Mouse (Mus musculus): ENCODE results near the gene Padi2.

Padi2 gene

DNA sequence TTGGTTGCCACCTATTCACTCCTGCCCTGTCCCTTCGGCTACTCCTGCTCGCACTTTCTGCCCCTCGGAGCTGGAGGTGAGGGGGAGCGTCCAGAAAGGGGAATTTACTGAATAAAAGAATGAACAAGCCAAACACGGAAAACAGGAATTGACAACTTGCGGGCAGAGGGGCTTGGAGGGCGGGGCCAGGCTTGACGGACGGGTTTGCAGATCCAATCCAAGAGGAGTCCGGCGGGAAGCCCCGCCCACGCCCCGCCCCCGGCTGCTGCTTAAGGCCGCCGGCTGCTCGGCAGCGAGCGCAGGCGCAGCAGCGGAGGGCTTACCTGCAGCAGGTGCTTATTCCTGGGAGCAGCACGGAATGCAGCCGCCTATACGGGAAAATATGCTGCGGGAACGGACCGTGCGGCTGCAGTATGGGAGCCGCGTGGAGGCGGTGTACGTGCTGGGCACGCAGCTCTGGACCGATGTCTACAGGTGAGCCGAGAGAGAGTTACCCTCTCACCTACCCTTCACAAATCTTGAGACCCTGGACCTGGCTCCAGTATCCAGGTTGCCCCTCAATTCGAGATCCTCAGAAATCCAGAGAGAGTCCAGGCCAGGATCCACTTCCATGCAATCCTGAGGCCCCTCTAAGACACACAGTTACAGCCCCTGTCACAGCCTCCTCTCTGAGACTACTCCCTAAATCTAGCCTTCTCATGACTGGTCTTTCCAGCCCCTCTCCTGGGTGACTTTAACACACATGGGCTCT lies at the start of gene Padi2:
Padi2 (plus strand) TSS at position 269 of the 751 bp plus-strand sequence.
- peak; percentile 81 for DNase-seq (ENCODE audit: low spot score)

DNA sequence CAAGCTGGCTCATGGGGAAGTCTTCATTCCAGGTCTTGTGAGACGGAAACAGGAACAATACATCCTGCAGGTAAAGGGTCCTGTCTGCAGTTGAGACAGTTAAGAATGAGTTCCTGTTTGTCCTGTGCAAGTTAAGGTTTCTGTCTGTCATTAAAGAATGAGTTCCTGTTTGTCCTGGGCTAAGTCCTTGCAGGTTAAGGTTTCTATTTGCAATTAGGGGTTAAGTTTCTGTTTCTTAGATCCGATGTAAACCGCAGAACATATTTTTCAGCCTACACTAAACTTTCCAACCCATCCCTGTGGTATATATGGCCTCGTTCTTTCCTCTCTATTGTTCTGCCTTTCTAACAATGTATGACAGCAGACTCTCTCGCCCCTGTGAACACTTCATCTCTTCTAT lies 49.1 kb upstream of the Padi2 start:
- no peak for DNase-seq (ENCODE audit: low spot score)

DNA sequence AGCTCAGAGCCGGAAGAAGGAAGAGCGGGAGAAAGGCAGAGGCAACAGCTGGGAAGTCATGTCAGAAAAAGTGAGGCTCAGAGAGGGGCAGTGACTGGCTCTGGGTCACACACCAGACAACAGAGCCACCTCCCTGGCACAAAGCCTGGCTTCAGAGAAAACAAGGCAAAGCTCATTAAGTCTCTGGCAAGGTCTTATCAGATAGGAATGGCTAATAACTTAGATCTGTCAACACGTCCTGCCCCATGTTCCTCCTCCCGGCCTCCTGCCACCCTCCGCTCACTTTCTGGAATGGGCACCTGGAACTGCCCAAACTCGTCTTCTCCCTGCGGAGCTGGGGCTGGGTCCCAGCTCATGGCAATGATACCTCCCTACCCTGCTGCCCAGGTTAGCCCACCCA lies 48.3 kb upstream of the Padi2 start:
- no peak for DNase-seq (ENCODE audit: low spot score)

DNA sequence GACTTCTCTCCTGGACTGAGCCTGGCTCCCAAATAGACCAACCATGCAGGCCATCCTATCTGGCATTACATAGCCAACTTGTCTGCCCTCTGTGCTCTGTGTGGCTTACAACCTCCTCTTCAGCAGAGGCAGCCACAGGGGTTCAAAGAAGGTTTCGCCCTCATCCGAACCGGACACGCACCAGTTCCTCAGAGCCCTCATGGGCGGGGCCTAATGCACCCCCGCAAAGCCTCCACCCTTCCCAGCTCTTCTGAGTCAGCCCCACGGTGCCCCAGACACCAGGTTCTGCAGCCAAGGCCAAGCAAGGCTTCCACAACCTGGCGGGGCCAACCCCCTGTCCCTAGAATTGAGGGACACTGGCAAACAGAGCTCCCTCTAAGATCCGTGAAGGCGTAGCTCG lies 46.9 kb upstream of the Padi2 start:
- DNase-seq (ENCODE audit: low spot score), result no peak

DNA sequence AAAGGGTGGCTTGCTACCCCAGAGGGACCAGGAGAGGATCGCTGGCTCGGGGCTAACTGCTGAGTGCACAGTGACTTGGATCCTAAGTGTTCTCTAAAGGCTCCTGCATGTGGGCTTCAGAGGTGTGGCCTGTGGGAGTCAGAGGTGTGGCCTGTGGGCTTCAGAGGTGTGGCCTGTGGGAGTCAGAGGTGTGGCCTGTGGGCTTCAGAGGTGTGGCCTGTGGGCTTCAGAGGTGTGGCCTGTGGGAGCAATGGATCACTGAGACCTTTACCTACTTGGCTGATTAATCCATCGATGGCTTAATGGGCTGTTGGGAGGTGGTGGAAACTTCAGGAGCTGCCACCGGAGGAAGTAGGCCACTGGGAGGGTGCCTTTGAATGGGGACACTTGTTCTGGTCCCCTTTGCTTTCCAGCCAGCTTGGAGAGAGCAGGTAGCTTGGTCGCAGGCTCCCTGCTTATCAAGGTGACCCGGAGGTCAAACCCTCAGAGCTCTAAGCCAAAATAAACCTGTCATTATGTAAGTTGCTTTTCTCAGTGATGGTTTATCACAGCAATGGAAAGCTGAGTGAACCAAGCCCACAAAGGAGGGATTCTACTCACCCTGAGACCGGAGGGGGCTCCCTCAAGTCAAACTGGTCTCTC lies 45.9 kb upstream of the Padi2 start:
- DNase-seq (ENCODE audit: low spot score), result no peak

DNA sequence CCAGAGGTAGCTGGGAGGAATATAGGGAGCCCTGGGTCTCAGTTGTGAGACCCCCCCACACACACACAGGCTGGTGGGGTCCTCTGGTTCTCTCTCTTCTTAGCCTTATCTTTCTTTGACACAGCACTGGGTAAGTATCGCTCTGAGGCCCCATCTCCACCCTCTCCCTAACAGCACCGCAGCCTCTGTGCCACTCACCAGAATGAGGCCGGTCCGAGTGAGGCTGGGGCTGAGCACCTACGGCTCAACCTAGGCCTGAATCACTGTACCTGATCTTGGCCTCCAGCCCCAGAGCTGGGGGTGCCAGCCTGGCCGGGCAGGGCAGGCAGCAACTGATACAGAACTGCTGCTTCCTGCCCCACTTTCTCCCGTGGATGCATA lies 45.4 kb upstream of the Padi2 start:
- DNase-seq (ENCODE audit: low spot score), result no peak

DNA sequence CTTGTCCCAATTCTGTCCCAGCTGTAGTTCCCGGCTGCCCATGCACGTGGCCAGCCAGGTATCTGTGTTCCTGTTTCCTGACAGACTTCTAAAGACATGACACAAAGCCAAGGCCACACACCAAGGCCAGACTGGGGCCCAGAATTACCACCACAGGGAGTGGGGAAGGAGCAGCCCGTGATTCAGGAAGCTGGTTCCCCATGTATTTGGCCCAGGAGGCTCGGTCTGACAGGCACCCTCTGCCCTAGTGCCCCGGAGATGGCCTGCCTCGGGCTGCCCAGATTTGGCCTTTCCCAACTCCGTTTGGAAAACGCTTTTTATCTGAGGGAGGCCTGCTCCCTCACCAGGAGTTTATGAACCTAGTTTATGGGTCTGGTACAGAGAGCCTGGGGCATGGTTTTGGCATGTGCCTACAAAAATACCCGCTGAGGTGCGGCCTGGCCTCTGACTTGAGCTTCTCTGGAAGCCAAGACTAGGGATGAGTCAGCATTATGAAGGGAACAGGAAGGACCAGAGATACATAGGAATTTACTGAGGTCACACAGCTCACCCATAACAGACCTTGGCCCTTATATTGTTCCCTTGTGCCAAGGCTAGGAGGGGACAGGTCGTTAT lies 44.0 kb upstream of the Padi2 start:
- no peak for DNase-seq (ENCODE audit: low spot score)

DNA sequence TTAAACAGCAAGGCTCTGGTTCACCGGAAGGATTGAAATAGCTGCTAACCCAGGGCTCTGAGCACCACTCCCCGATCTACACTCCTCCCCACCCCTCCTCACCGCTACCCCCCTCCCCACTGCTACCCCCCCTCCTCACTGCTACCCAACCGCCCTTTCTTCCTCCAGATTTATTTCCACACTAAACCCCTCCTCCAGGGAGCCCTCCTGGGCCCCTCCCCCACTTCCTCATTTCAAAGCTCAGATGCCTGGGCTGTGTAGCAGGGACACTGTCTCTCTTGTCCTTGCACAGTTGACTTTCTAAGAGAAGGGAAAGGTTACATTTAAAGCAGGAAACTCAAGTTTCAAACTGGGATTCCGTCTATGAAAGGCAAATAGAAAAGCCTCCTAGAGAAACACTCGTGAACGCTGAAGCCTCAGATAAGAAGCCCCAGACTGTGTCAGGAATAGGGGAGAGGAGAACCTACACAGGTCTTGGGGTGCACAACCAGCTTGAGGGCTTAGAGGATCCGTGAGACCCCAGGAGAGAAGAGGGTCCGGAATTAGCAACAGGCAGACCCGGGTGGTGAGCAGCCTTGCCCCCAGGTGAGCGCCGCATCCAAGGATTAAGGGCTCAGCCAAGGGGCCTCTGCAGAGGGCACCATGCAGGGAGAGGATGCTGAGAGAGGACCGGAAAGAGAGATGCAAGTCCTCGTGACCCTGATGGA lies 37.5 kb upstream of the Padi2 start:
- DNase-seq (ENCODE audit: low spot score), result peak; percentile 33

DNA sequence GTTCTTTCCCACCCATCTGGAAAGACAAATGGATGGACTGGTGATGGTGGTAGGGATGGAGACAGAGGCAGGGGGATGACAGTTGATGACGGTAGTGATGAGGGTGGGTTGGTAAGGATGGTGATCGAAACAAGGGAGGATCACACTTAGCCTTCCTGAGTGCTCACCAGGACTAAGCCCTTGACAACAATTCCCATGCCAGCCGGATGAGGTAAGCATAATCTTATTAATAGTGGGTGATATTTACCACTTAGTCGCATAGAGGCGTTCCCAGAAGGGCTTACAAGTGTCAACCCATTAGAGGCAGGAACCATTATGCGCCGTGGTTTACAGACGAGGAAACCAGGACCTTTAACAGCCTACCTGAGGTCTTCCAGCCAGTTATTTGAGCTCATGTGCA lies 36.2 kb upstream of the Padi2 start:
- no peak for DNase-seq (ENCODE audit: low spot score)

DNA sequence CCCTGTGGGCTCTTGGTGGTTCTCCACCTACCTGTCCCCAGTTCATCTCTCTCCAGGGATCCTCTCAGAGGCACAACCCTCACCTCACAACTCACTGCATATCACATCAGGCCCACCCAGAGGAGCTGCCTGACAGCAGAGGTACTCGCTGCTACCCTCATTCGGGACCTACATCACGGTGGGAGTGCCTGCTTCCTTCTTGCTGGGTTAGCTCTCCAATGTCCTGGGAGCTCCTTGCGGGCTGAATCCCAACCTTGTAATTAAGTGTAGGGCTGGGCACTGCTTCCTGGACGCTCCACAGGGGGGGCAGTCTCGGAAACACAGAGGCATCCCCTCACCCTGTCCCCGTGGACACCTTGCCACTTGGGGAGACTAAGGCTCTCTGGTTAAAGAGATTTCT lies 35.3 kb upstream of the Padi2 start:
- no peak for DNase-seq (ENCODE audit: low spot score)

DNA sequence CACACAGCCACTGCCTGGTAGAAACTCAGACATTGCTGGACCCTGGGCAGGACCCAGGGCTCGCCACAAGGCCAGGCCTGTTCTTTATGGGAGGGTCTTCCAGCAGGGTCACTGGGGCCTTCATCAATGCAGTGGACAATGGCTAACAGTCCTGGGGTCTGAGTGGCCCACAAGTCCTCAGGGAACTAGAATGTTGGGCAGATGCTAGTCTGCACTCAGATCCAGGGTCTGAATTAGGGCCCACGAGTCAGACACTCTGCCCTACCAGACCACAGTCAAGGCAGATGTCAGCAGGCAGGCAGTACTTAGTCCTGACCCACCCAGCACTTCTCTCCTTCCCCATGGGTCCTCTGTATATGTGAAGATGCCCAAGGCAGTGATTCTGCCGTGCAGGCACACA lies 34.8 kb upstream of the Padi2 start:
- no peak for DNase-seq (ENCODE audit: low spot score)

DNA sequence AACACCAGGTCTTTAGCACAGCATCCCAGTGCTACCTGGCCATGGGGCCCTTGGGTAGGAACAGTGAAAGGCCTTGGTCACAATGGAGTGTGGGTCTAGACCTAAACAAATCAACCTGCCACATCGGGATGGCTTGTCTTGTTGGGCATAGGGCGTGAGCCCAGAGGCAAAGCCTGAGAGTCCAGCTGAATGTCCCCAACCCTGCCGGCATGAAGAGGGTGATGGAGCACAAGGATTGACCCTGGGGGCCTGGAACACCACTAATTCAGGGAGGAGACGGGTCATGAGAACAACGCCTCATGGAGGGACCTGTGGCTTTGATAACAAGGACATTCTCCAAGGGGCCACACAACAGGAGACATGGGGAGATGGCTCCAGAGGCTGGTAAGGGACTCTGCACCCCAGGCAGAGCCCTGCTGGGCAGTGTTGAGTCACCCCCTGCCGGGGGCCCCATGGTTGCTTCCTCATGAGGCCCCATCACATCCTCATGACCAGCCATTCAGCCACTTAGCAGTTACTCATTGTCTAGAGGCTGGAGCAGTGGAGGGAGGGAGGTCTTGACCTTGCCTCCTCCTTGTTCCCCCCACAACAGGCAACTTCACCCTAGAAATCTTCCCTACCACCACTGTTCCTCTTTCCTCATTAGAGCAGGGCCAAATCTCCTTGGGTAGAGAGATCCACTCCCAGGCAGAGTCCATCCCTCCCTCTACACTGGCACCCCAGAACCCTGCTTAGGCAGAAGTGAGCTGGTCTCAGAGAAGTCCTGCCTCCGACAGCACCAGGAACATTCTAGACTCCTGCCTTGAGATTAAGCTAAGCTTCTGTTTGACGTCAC lies 34.1 kb upstream of the Padi2 start:
- DNase-seq (ENCODE audit: low spot score), result no peak

DNA sequence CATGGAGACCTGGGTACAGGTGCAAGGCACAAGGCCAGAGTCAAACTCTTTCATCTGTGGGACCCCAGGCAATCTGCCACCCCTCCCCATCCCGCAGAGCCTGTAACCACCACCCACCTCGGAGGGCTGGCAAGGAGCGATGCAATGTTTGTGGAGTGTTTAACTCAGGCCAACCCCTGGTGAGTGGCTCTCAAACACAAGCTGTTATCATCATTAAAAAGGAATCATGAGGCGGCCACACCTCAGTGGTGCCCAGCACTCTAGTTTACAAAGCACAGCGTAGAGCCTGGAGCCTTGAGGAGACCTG lies 33.5 kb upstream of the Padi2 start:
- no peak for DNase-seq (ENCODE audit: low spot score)

DNA sequence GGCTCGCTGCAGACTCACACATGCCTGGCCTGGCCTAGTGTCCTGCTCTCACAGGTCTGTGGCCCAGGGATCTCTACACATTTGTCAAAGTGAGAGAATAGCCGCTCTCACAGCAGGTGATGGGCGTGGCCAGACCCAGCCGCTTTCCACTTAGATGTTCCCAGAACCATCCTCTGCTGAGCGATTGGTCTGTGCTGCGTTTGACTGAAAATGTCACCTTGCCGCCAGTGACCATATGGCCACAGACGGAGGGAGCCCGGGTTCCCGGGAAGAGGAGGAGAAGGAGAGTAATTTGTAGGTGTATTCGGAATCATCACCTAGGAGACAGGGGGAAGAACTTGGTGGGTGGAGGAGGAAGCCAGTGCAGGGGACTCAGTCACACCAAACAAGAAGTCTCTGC lies 33.1 kb upstream of the Padi2 start:
- DNase-seq (ENCODE audit: low spot score), result no peak

DNA sequence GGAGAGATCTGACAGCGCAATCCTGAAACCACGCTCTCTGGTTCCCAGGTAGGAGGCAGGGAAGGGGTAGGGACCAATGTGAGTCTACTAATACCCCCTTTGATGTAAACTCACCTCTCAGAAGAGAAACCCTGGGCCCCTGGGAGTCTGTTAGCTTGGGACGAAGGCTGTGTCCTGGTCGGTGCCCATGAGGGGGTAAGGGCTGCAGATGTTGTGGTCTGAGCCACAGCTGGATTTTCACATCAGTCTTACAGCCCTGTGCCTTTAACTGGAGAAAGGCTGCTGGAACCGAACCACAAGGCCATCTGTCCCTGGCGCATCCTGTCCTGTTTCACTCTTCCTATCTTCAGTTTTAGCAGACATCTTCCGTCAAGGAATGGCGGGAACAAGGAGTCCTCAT lies 30.0 kb upstream of the Padi2 start:
- DNase-seq (ENCODE audit: low spot score), result no peak

DNA sequence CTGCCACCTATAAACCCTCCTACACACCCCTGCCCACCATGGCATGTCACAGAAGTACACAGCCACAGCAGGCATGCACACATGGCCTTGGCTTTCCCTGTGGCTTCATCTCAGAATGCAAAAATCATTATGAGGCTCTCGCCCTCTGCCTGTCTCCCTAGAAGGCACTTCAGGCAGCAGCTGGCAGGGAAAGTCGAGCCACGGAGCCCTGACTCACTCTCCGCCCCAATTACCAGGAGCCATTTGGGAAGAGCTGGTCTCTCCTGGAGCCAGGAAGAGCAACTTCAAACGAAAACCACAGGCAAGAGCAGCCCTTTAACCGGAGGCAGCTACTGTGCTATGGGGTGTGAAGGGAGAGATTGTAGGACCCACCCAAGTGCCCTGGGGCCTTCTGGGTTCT lies 29.5 kb upstream of the Padi2 start:
- DNase-seq (ENCODE audit: low spot score), result no peak

DNA sequence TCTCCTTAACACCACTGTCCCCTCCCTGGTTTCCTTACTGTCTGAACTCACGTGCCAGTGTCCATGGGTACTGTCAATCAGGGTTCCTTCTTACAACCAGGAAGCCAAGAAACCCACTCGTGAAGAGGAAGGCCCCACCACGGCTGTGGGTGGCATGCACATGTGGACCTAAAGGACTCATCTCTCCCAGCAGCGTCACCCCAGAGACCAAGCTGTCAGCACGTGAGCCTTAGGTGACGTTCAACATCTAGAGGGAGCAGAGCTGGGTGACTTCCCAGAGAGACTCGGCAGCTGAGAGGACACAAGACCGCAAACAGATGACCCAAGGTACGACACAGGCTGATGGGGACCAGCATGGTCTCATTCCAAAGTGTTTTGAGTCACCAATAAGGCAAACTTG lies 28.7 kb upstream of the Padi2 start:
- no peak for DNase-seq (ENCODE audit: low spot score)

DNA sequence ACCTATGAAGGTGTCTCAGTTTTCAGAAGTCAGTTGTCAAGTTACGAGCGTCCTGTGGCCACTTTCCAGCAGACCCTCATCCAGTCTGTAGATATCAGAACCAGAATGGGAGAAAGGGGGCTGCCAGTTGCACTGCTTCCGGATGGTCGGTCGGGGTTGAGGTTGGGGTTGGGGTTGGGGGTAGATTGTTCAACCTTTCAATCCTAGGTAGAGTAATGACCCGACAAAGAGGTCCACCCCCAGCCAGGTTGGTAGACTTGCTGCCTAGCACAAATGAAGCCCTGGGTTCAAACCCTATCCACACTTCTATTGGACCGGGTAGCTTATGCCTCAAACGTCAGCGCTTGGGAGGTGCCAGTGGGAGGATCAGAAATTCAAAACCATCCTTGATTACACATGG lies 27.5 kb upstream of the Padi2 start:
- DNase-seq (ENCODE audit: low spot score), result no peak

DNA sequence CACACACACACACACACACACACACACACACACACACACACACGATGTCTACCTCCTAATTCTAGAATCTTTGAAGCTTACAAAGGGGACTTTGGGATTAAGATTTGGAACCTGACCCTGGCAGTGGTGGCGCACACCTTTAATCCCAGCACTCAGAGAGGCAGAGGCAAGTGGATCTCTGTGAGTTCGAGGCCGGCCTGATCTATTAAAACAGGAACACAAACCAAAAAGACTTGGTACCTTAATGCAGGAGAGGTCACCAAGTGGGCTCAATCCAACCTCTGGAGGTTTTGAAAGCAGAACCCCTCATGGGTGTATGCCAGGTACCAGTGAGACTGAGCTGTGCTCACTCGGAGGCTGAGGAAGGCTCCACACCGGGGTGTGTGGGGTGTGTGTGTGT lies 27.0 kb upstream of the Padi2 start:
- no peak for DNase-seq (ENCODE audit: low spot score)

DNA sequence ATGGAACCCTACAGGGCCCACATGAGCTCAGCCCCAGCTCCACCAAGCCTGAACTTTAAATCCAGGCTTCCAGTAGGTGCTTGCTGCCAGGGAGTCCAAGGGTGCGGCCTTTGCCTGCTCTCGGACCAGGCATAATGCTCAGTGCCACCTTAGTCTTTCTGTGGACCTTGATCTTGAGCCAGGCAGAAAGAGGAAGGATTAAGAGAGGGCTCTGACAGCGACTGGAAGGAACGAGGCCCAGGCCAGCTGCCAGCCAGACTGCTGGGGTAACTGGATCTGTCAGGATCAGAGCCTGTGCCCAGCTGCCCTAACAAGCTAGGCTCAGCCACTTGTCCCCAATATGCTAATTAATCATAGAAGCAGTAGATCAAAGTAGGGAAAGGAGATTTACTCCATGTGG lies 26.4 kb upstream of the Padi2 start:
- no peak for DNase-seq (ENCODE audit: low spot score)

DNA sequence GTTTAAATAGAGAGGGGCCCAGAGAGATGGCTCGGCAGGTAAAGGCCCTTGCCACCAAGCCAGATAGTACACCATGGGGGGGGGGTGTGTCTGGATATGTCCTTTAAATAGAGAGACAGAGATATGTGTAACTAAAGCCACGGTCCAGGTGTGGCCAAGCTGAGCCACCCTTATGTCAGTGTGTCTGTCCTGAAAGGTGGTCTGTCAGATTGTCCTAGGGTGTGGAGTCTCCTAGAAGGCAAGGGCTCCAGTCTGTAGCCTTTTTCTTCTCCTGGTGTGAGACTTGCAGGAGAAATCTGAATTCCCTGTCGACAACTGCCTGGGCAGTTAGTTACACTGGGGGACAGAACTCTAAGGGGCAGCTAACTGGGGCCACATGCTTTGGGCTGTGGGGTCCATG lies 25.9 kb upstream of the Padi2 start:
- no peak for DNase-seq (ENCODE audit: low spot score)

DNA sequence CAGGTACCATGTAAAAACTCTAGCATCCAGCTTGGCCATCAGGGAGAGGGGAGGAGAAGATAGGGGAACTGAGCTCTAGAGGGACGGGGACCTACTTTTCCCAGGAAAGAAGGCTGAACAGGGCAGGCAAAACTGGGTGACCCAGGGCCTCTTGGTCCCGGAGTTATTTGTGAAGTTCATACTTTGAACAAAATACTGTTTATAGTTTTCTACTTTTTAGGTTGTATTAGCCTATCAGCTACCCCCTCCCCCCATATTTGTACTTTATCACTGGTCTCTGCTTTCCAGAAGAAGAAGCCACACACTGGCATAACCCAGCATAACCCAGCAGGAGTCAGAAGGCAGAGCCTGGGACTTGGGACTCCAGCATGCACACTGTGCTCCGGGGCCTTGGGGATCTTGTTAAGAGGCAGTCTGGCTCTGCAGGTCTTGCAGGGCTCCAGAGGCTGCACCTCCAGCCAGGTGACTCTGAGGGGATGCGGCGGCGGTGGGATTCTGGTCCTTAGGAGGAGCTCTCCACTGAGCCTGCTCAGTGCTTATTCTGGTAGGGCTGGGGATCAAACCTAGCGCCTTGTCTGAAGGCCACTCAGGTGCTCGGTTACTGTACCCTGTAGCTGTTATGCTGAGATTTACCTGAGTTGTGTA lies 25.0 kb upstream of the Padi2 start:
- no peak for DNase-seq (ENCODE audit: low spot score)
